Mouse (Mus musculus) colon, adult 2 months (tissue): Measurements from ENCODE around the gene Il15ra. TPM values are rescaled to one million over a fixed set of nuclear protein-coding genes. Genes with fewer than 3 reads are reported as not detected.

Experiments
- polyA plus RNA-seq: library from polyadenylated mRNA; depleted of rRNA; stranded (reverse); fragments of >200 nt; gene quantifications from 2 replicates; pipeline ENCODE4 v1.2.3, GENCODE M21; 2012; rRNA removed

Il15ra gene
- polyA plus RNA-seq = 15.0 and 31.4 TPM in 2 replicates

GRCm38 (mm10) chr2:11705201-11706025, at the start of gene Il15ra:
TSS of gene Il15ra (plus strand) at chr2:11705290.

GRCm38 (mm10) chr2:11777091-11778068, 72.3 kb downstream of the Il15ra start, which contains the start of the genes Fbh1 and Ankrd16:
TSS of gene Fbh1 (minus strand) at chr2:11777582.
TSS of gene Ankrd16 (plus strand) at chr2:11777876.

Other genes starting within 250 kb of the Il15ra start
- 4.0 and 5.7 TPM in 2 replicates for gene Pfkfb3, start 151.2 kb upstream of the Il15ra start, polyA plus RNA-seq
- 22.1 and 34.1 TPM in 2 replicates for gene Rbm17, start 101.1 kb upstream of the Il15ra start, polyA plus RNA-seq
- gene Gm17490, start 79.0 kb upstream of the Il15ra start, polyA plus RNA-seq = not detected in 2 replicates
- gene Il2ra, start 62.5 kb upstream of the Il15ra start, polyA plus RNA-seq = 0.13 and 0.17 TPM in 2 replicates
- 54.4 and 57.7 TPM in 2 replicates for gene Fbh1, start 72.3 kb downstream of the Il15ra start, polyA plus RNA-seq
- gene Ankrd16, start 72.6 kb downstream of the Il15ra start, polyA plus RNA-seq = 56.2 and 60.8 TPM in 2 replicates